Mouse (Mus musculus): ENCODE measurements at regions not wholly inside any gene's neighbourhood (a gene's known extent, or its start where the extent isn't known, plus 50 kb on each side); places are given as distances from the start of the nearest gene placed in this dataset.

DNA sequence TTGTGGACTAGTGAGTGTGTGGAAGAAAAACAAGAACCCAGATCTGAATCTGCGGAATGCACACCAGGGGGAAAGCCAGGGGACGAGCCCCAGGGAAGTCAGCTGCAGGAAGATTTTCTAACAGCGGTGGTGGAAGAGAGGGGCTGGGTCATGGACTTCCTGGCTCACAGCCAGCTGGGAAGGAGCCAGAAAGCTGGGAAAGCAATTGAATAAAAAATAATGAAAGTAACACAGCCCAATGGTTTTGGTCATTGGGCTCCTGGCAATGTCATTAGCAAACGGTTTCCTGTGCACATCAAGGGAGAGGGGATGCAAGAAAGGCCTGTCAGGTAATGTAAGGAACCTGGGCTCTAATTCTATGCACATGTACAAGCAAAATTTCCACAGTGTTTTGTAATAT lies 273.9 kb upstream of the Klf12 start:
- no peaks in the 10 kb centered on the region for H3K27me3 ChIP-seq (ENCODE audit: control insufficient read depth, insufficient read depth, low read depth, low read length)
- H3K27ac ChIP-seq (ENCODE audit: low read length), result no peak overlapping the region
- H3K9me3 ChIP-seq (replicated peaks; ENCODE audit: control insufficient read depth, low read length), result no peaks in the 10 kb centered on the region
- H3K4me1 ChIP-seq (ENCODE audit: control insufficient read depth, low read depth, low read length), result no peaks in the 10 kb centered on the region
- H3K4me2 ChIP-seq (ENCODE audit: low read depth, low read length), result no peak overlapping the region
- H3K36me3 ChIP-seq (ENCODE audit: control insufficient read depth, insufficient read depth), result no peaks in the 10 kb centered on the region
- 25% methylated on average over 4 of the region's 4 CpGs for WGBS (ENCODE audit: insufficient replicate concordance)
- no peak overlapping the region for H3K4me3 ChIP-seq (ENCODE audit: low read depth, low read length)
- ATAC-seq (ENCODE audit: low read depth), result no peak
- H3K9ac ChIP-seq (ENCODE audit: low read depth, low read length), result no peak overlapping the region

DNA sequence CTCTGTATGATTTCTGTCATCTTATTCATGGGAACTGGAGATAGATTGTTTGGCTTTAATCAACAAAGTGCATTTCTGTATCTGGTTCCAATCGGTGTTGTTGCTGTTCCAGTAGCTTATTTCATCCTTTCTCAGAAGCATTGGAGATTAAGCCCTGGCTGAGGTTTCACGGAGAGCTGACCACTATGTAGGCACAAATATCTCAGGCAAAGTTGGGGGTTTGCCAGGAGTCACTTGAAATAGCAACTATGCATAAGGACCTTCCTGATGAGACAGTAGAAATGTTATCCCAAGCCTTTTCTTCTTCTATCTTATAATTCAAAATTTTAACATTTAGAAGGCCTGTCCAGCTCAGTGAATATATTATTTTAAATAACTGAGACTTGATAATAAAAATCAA lies 268.0 kb upstream of the Klf12 start:
- H3K4me2 ChIP-seq (ENCODE audit: low read depth, low read length), result no peak overlapping the region
- H3K4me3 ChIP-seq (ENCODE audit: low read depth, low read length), result no peak overlapping the region
- H3K9ac ChIP-seq (ENCODE audit: low read depth, low read length), result no peak overlapping the region
- H3K27ac ChIP-seq (ENCODE audit: low read length), result no peak overlapping the region
- ATAC-seq (ENCODE audit: low read depth), result no peak
- no peaks in the 10 kb centered on the region for H3K4me1 ChIP-seq (ENCODE audit: control insufficient read depth, low read depth, low read length)
- H3K36me3 ChIP-seq (ENCODE audit: control insufficient read depth, insufficient read depth), result no peaks in the 10 kb centered on the region
- H3K9me3 ChIP-seq (replicated peaks; ENCODE audit: control insufficient read depth, low read length), result no peaks in the 10 kb centered on the region
- WGBS (ENCODE audit: insufficient replicate concordance), result 51% methylated on average over 2 of the region's 2 CpGs
- H3K27me3 ChIP-seq (ENCODE audit: control insufficient read depth, insufficient read depth, low read depth, low read length), result no peaks in the 10 kb centered on the region

DNA sequence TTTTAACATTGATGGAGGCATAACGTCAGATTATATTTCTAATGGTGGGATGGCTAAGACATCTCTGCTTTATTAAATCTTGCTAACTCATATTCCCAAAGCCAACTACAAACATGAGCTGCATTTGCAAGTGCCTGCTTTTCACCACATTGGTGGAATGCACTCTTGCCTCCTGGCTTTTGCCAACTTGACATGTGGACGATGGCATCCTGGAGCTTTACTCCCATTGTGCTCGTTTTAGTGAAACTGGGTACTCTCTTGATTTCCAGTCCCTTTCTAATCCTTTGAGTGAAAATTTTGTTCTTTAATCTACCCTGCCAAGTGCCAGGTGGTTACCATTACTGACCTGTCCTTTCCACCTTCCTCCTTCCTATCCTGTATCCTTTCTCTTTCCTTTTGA lies 265.8 kb upstream of the Klf12 start:
- H3K4me2 ChIP-seq (ENCODE audit: low read depth, low read length), result no peak overlapping the region
- 62% methylated on average over 3 of the region's 3 CpGs for WGBS (ENCODE audit: insufficient replicate concordance)
- no peak overlapping the region for H3K27ac ChIP-seq (ENCODE audit: low read length)
- ATAC-seq (ENCODE audit: low read depth), result no peak
- no peaks in the 10 kb centered on the region for H3K4me1 ChIP-seq (ENCODE audit: control insufficient read depth, low read depth, low read length)
- no peaks in the 10 kb centered on the region for H3K27me3 ChIP-seq (ENCODE audit: control insufficient read depth, insufficient read depth, low read depth, low read length)
- no peak overlapping the region for H3K4me3 ChIP-seq (ENCODE audit: low read depth, low read length)
- no peaks in the 10 kb centered on the region for H3K36me3 ChIP-seq (ENCODE audit: control insufficient read depth, insufficient read depth)
- H3K9ac ChIP-seq (ENCODE audit: low read depth, low read length), result no peak overlapping the region
- no peaks in the 10 kb centered on the region for H3K9me3 ChIP-seq (replicated peaks; ENCODE audit: control insufficient read depth, low read length)

DNA sequence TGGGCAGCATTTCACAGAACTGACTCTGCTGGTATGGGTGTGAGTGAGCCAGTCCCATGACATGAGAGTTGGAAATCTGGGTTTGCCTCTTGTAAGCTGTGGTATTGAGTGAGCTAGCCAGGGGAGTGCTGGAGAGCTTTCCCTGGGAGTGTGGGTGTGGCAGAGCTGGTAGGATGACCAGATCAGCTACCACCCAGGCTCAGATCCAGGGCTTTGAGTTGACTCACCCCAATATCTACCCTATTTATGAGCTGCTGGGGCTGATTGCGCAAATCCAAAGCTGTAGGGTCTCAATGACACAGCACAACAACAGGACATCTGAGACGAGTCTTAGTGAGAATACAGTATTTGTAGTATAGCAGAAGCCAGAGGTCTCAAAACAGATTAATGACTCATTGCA lies 245.7 kb upstream of the Klf12 start:
- ATAC-seq (ENCODE audit: low read depth), result no peak
- 60% methylated on average over 2 of the region's 2 CpGs for WGBS (ENCODE audit: insufficient replicate concordance)

DNA sequence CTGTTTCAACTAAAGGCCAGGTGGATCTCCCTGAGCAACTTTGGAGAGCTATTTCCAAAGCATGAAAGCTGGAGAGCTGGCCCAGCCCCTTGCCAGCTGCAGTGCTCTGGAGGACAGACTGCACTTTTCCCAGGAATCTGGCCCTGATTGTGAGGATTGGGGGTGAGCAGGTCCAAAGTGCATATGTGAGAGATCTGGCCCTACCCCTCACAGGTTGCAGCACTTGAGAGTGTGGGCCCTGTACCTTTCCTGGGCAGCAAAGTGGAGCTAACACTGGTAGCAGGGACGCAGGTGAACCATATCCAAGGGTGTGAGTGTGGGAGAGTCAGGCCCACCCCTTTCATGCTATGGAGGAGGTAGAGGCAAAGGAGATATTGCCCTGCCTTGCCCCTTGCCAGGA lies 245.3 kb upstream of the Klf12 start:
- ATAC-seq (ENCODE audit: low read depth), result no peak
- no peak overlapping the region for H3K4me3 ChIP-seq (ENCODE audit: low read depth, low read length)
- no peaks in the 10 kb centered on the region for H3K36me3 ChIP-seq (ENCODE audit: control insufficient read depth, insufficient read depth)
- no peaks in the 10 kb centered on the region for H3K27me3 ChIP-seq (ENCODE audit: control insufficient read depth, insufficient read depth, low read depth, low read length)
- no peak overlapping the region for H3K27ac ChIP-seq (ENCODE audit: low read length)
- H3K9me3 ChIP-seq (replicated peaks; ENCODE audit: control insufficient read depth, low read length), result no peaks in the 10 kb centered on the region
- no peak overlapping the region for H3K9ac ChIP-seq (ENCODE audit: low read depth, low read length)
- 57% methylated on average over 1 of the region's 1 CpGs for WGBS (ENCODE audit: insufficient replicate concordance)
- H3K4me2 ChIP-seq (ENCODE audit: low read depth, low read length), result no peak overlapping the region
- no peaks in the 10 kb centered on the region for H3K4me1 ChIP-seq (ENCODE audit: control insufficient read depth, low read depth, low read length)

More for the DNA sequence above, 245.7 kb upstream of the Klf12 start:
- Histone ChIP-seq H3K4me3 (ENCODE audit: low read depth, low read length) (no peak overlapping the region), H3K9me3 (replicated peaks; ENCODE audit: control insufficient read depth, low read length) (no peaks in the 10 kb centered on the region), H3K4me1 (ENCODE audit: control insufficient read depth, low read depth, low read length) (no peaks in the 10 kb centered on the region), H3K9ac (ENCODE audit: low read depth, low read length) (no peak overlapping the region), H3K36me3 (ENCODE audit: control insufficient read depth, insufficient read depth) (no peaks in the 10 kb centered on the region), H3K4me2 (ENCODE audit: low read depth, low read length) (no peak overlapping the region), H3K27me3 (ENCODE audit: control insufficient read depth, insufficient read depth, low read depth, low read length) (no peaks in the 10 kb centered on the region), H3K27ac (ENCODE audit: low read length) (no peak overlapping the region)

DNA sequence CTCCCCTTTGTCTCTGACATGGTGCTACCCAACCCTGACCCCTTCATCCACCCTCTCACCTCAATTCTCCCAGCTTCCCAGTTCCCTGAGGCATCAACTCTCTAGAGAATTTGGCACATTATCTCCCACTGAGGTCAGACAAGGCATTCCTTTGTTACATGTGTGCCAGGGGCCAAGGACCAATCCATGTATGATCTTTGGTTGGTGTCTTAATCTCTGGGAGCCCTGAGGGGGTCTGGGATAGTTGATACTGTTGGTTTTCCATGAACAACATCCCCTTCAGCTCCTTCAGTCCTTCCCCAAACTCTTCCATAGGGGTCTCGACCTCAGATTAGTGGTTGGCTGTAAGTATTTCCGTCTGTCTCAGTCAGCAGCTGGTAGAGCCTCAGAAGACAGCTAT lies 224.9 kb upstream of the Klf12 start:
- Histone ChIP-seq H3K9ac (ENCODE audit: low read depth, low read length) (no peak overlapping the region), H3K27ac (ENCODE audit: low read length) (no peak overlapping the region), H3K9me3 (replicated peaks; ENCODE audit: control insufficient read depth, low read length) (no peaks in the 10 kb centered on the region), H3K36me3 (ENCODE audit: control insufficient read depth, insufficient read depth) (no peaks in the 10 kb centered on the region), H3K4me1 (ENCODE audit: control insufficient read depth, low read depth, low read length) (no peaks in the 10 kb centered on the region), H3K4me2 (ENCODE audit: low read depth, low read length) (no peak overlapping the region), H3K4me3 (ENCODE audit: low read depth, low read length) (no peak overlapping the region), H3K27me3 (ENCODE audit: control insufficient read depth, insufficient read depth, low read depth, low read length) (no peaks in the 10 kb centered on the region)
- 63% methylated on average over 2 of the region's 2 CpGs for WGBS (ENCODE audit: insufficient replicate concordance)
- ATAC-seq (ENCODE audit: low read depth), result no peak

DNA sequence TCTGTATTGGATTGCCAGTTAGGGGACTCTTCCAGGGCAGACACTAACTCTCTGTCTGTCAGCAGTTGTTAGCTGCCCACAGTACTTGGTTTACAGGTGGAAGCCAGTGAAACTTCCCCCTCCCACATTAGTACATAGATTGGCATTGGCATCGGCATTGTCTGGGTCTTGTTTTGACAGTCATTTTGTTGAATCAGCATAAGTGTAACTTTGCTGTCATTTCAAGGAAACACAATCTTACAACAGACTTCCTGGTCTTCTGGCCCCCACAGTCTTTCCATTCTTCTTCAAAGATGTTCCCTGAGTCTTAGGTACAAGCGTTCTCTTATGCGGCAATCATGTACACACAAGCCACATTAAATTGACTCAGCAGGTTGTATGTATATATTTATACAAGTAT lies 223.6 kb upstream of the Klf12 start:
- 72% methylated on average over 3 of the region's 3 CpGs for WGBS (ENCODE audit: insufficient replicate concordance)
- no peak overlapping the region for H3K4me2 ChIP-seq (ENCODE audit: low read depth, low read length)
- H3K27me3 ChIP-seq (ENCODE audit: control insufficient read depth, insufficient read depth, low read depth, low read length), result no peaks in the 10 kb centered on the region
- no peak overlapping the region for H3K9ac ChIP-seq (ENCODE audit: low read depth, low read length)
- no peaks in the 10 kb centered on the region for H3K36me3 ChIP-seq (ENCODE audit: control insufficient read depth, insufficient read depth)
- H3K27ac ChIP-seq (ENCODE audit: low read length), result no peak overlapping the region
- no peak for ATAC-seq (ENCODE audit: low read depth)
- no peaks in the 10 kb centered on the region for H3K4me1 ChIP-seq (ENCODE audit: control insufficient read depth, low read depth, low read length)
- H3K4me3 ChIP-seq (ENCODE audit: low read depth, low read length), result no peak overlapping the region
- no peaks in the 10 kb centered on the region for H3K9me3 ChIP-seq (replicated peaks; ENCODE audit: control insufficient read depth, low read length)

DNA sequence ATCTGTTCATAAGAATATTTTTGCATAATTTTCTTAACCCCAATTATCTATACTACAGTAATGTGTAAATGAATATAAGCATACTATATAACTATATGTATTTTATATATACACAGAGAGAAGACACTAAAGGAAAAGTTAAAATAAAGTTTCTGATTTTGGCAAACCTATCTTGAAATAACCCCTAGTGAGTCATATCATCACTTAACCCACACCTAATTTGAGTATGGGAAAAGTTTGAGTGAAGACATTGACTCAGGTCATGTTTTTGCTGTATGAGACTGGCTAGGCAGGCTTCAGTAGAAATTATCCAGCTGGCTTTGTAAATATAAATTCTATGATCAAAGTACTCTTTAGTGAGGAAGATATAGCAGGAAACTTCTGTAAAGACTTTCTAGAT lies 223.1 kb upstream of the Klf12 start:
- Histone ChIP-seq H3K4me3 (ENCODE audit: low read depth, low read length) (no peak overlapping the region), H3K27me3 (ENCODE audit: control insufficient read depth, insufficient read depth, low read depth, low read length) (no peaks in the 10 kb centered on the region), H3K9ac (ENCODE audit: low read depth, low read length) (no peak overlapping the region), H3K36me3 (ENCODE audit: control insufficient read depth, insufficient read depth) (no peaks in the 10 kb centered on the region), H3K9me3 (replicated peaks; ENCODE audit: control insufficient read depth, low read length) (no peaks in the 10 kb centered on the region), H3K4me2 (ENCODE audit: low read depth, low read length) (no peak overlapping the region), H3K27ac (ENCODE audit: low read length) (no peak overlapping the region), H3K4me1 (ENCODE audit: control insufficient read depth, low read depth, low read length) (no peaks in the 10 kb centered on the region)
- ATAC-seq (ENCODE audit: low read depth), result no peak

DNA sequence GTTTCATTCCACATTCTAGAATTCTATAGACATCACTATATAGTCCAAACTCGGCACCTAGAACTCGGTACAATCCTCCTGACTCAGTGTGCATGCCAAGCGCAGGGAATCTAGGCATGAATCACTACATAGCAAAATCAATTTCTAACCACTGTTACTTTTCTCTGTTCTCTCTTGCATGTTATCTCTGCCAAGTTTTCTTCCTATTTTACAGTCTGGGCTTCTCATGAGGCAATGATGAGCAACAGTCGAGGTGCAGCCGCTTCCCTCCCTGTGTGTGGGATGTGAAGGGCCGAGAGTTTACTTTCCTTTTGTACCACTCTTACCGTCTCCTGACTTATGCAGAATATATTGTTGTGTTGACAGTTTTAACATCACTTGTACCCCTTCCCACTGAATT lies 204.4 kb upstream of the Klf12 start:
- no peak for ATAC-seq (ENCODE audit: low read depth)
- no peak overlapping the region for H3K4me2 ChIP-seq (ENCODE audit: low read depth, low read length)
- no peak overlapping the region for H3K9ac ChIP-seq (ENCODE audit: low read depth, low read length)
- H3K27me3 ChIP-seq (ENCODE audit: control insufficient read depth, insufficient read depth, low read depth, low read length), result no peaks in the 10 kb centered on the region
- H3K4me1 ChIP-seq (ENCODE audit: control insufficient read depth, low read depth, low read length), result no peaks in the 10 kb centered on the region
- H3K27ac ChIP-seq (ENCODE audit: low read length), result no peak overlapping the region
- no peaks in the 10 kb centered on the region for H3K36me3 ChIP-seq (ENCODE audit: control insufficient read depth, insufficient read depth)
- no peak overlapping the region for H3K4me3 ChIP-seq (ENCODE audit: low read depth, low read length)
- whole genome bisulfite sequencing (ENCODE audit: insufficient replicate concordance), result 69% methylated on average over 7 of the region's 7 CpGs
- no peaks in the 10 kb centered on the region for H3K9me3 ChIP-seq (replicated peaks; ENCODE audit: control insufficient read depth, low read length)

DNA sequence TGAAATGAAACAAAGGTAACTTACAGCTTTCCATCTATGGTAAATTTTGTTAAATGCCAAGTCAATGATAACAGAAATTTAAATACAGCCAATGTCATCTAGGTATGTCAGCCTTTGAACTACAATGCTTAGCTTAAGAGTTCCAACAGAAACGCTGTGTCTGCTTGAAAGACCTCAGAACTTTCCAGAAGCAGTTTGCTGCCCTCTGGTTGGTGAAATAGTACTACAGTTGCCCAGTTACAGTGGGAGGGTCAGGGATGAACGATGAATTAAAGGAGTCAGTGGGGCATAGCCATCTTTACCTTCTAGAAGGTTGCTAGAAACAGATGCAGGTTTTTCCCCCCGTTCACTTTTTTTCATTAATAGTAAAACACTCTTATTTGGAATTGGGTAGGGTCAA lies 201.0 kb upstream of the Klf12 start:
- Histone ChIP-seq H3K4me3 (ENCODE audit: low read depth, low read length) (no peak overlapping the region), H3K27me3 (ENCODE audit: control insufficient read depth, insufficient read depth, low read depth, low read length) (no peaks in the 10 kb centered on the region), H3K9me3 (replicated peaks; ENCODE audit: control insufficient read depth, low read length) (no peaks in the 10 kb centered on the region), H3K27ac (ENCODE audit: low read length) (no peak overlapping the region), H3K4me2 (ENCODE audit: low read depth, low read length) (no peak overlapping the region), H3K9ac (ENCODE audit: low read depth, low read length) (no peak overlapping the region), H3K36me3 (ENCODE audit: control insufficient read depth, insufficient read depth) (no peaks in the 10 kb centered on the region), H3K4me1 (ENCODE audit: control insufficient read depth, low read depth, low read length) (no peaks in the 10 kb centered on the region)
- 42% methylated on average over 3 of the region's 3 CpGs for WGBS (ENCODE audit: insufficient replicate concordance)
- ATAC-seq (ENCODE audit: low read depth), result no peak
